In the genomic region with DNA sequence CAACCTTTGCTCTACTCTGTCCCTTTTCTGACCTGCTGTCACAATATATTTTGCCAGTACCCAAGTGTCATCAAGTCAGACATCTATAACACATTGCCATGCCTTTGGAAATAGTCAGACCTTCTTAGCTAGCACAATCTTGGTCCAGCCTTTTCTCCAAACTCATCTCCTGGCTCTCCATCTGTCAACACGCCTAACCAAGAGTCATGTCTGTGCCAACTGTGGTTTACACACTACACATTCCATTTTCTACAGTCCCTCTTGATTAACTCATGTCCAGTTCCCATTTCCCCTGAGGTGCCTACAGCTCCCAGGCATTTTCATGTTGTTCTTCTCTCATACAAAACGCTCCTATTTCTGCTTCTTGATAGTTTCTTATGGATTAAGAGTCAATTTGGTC, we compare ENCODE assay signal across 15 mouse cellular contexts.
DNase-seq lines count a peak whose midpoint lies in the region.
"Had no signal": no experiment of that assay in that cellular context is flagged by ENCODE, and none has a peak within 500 bp of the region (broad histone marks: within the 10 kb centered on the region; RNA-seq: fewer than 3 reads in every experiment).

No protein-coding gene starts in this region.

- DNase-seq in 3T3-L1 (ENCODE audit: low read depth, low spot score) (peak; percentile 91), NIH3T3 (ENCODE audit: low read depth) (peak; percentile 7)
- DNase-seq in fibroblast of lung, adult 2 months (ENCODE audit: low read depth): peak; percentile 25
- no peak for DNase-seq in B cell, adult 2 months
- no peak for DNase-seq in lung, adult 18-20 months
- DNase-seq: adrenal gland, adult 2 months; adrenal gland, postnatal 10 days; adrenal gland, postnatal 25 days; cerebellum, adult 11 months; cerebellum, adult 18-20 months; cerebellum, adult 8-10 months; cerebellum, adult 9-11 months; cerebellum, postnatal 14 days; cerebellum, postnatal 36 days; embryo, embryonic 11 days had no signal

Comparison
In these comparisons a context has a peak if more than half of its experiments do, and no peak if none do; other contexts are left out.
1. DNase-seq: peak in 3T3-L1 (single experiment), NIH3T3 (single experiment) and fibroblast of lung, adult 2 months (single experiment); none in B cell, adult 2 months (0 of 2) and lung, adult 18-20 months (0 of 2).